Mouse (Mus musculus): Measurements from ENCODE around the gene Nsun2.

DNA sequence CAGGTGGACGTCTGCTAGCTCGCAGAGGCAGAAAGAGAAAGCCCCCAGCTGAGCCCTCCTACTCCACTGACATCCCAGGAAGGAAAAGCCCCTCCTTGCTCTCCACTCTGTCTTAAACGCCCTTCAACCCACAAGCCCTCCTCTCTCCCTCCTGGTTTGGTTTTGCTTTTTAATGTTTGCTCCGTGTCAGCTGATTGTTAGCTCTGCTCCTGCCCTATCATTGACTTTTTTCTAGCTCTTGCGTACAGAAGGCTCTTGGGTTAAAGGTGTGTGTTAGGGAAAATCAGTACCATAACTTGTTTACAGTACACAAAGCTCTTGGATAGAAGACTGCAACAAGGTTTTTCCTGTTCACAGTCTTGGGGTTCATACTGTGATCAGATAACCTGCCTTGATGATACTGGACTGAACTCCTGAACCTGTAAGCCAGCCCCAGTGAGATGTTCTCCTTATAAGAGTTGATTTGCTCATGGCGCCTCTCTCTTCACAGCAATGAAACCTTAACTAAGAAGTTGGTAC, 104.6 kb downstream of the Nsun2 start:
- TF ChIP-seq CTCF (IDR thresholded peaks at IDR 0.05) (no peak), EP300 (IDR thresholded peaks at IDR 0.05; ENCODE audit: insufficient read depth, low read depth, low read length) (no peak)
